Mouse (Mus musculus): ENCODE data around the gene Slc4a4. TPM values are rescaled to one million over a fixed set of nuclear protein-coding genes. Genes with fewer than 3 reads are reported as not detected.

Gene Slc4a4
- polyA plus RNA-seq, 1 experiment from 2014 or later: 1.6 TPM

GRCm38 (mm10) chr5:88925576-88925975, 39.0 kb downstream of the Slc4a4 start:
- no peak for DNase-seq (ENCODE audit: low spot score)
- H3K27me3 ChIP-seq (ENCODE audit: control insufficient read depth, insufficient read depth, low read length): no peaks in the 10 kb centered on the region
- H3K4me2 ChIP-seq (replicated peaks; ENCODE audit: low read depth, low read length): no peak overlapping the region
- 86% methylated on average over 5 of the region's 5 CpGs for WGBS
- no peak for ATAC-seq (ENCODE audit: low FRiP score)
- peaks cover 6% of the 10 kb centered on the region; the same call in 1 of the 2 replicates for H3K4me1 ChIP-seq (replicated peaks; ENCODE audit: control insufficient read depth, insufficient read depth, low read length)
- H3K9me3 ChIP-seq (ENCODE audit: control insufficient read depth, low read length): no peaks in the 10 kb centered on the region
- H3K4me3 ChIP-seq (ENCODE audit: low read depth, low read length): no peak overlapping the region
- H3K36me3 ChIP-seq (ENCODE audit: control insufficient read depth, insufficient read depth, low read length): no peaks in the 10 kb centered on the region
- H3K27ac ChIP-seq (ENCODE audit: low read depth, low read length): no peak overlapping the region
- H3K9ac ChIP-seq (ENCODE audit: low read depth, low read length): no peak overlapping the region

- peaks cover 6% of the 10 kb centered on the region; the same call in 1 of the 2 replicates for H3K4me1 ChIP-seq (replicated peaks; ENCODE audit: control insufficient read depth, insufficient read depth, low read length)
- H3K4me2 ChIP-seq (replicated peaks; ENCODE audit: low read depth, low read length): no peak overlapping the region
- no peak overlapping the region for H3K9ac ChIP-seq (ENCODE audit: low read depth, low read length)
- 57% methylated on average over 13 of the region's 13 CpGs for WGBS
- no peaks in the 10 kb centered on the region for H3K36me3 ChIP-seq (ENCODE audit: control insufficient read depth, insufficient read depth, low read length)
- no peaks in the 10 kb centered on the region for H3K27me3 ChIP-seq (ENCODE audit: control insufficient read depth, insufficient read depth, low read length)
- DNase-seq (ENCODE audit: low spot score): peak; percentile 40
- H3K4me3 ChIP-seq (ENCODE audit: low read depth, low read length): no peak overlapping the region
- H3K27ac ChIP-seq (ENCODE audit: low read depth, low read length): no peak overlapping the region
- no peaks in the 10 kb centered on the region for H3K9me3 ChIP-seq (ENCODE audit: control insufficient read depth, low read length)
- ATAC-seq (ENCODE audit: low FRiP score): no peak
Observed at GRCm38 (mm10) chr5:88928201-88928916, 41.7 kb downstream of the Slc4a4 start.

- H3K9ac ChIP-seq (ENCODE audit: low read depth, low read length): no peak overlapping the region
- WGBS: 48% methylated on average over 18 of the region's 18 CpGs
- H3K27me3 ChIP-seq (ENCODE audit: control insufficient read depth, insufficient read depth, low read length): no peaks in the 10 kb centered on the region
- peak; percentile 29 for DNase-seq (ENCODE audit: low spot score)
- H3K27ac ChIP-seq (ENCODE audit: low read depth, low read length): no peak overlapping the region
- H3K4me3 ChIP-seq (ENCODE audit: low read depth, low read length): no peak overlapping the region
- H3K9me3 ChIP-seq (ENCODE audit: control insufficient read depth, low read length): no peaks in the 10 kb centered on the region
- ATAC-seq (ENCODE audit: low FRiP score): peak; percentile 69
- H3K36me3 ChIP-seq (ENCODE audit: control insufficient read depth, insufficient read depth, low read length): no peaks in the 10 kb centered on the region
- H3K4me1 ChIP-seq (replicated peaks; ENCODE audit: control insufficient read depth, insufficient read depth, low read length): peaks cover 6% of the 10 kb centered on the region; the same call in 1 of the 2 replicates
- no peak overlapping the region for H3K4me2 ChIP-seq (replicated peaks; ENCODE audit: low read depth, low read length)
Observed at GRCm38 (mm10) chr5:88929392-88930094, 42.9 kb downstream of the Slc4a4 start.

DNA sequence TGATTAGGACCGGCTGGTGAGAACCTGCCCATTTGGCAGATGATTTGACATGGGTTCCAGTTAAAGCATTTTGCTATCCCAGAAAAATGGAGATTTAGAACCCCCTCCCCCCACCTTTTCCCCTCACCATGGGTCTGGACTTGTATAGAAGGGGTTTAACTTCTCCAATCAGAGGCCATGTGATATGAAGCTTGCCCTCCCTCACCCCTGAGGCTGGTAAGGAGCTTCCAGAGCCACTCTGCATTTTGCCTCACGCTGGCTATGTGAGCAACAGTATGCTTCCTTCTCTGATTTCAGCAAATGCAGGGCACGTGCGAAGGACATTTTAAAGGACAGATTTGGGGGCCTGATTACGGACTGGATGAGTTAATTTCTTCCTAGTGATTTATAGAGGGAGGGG, 43.5 kb downstream of the Slc4a4 start:
- 82% methylated on average over 5 of the region's 5 CpGs for WGBS
- 0 out of 2 replicates have a peak, but pooled peaks have one; percentile 36 for ATAC-seq (ENCODE audit: low FRiP score)
- Histone ChIP-seq H3K4me2 (replicated peaks; ENCODE audit: low read depth, low read length) (no peak overlapping the region), H3K27me3 (ENCODE audit: control insufficient read depth, insufficient read depth, low read length) (no peaks in the 10 kb centered on the region), H3K36me3 (ENCODE audit: control insufficient read depth, insufficient read depth, low read length) (no peaks in the 10 kb centered on the region), H3K9me3 (ENCODE audit: control insufficient read depth, low read length) (no peaks in the 10 kb centered on the region), H3K9ac (ENCODE audit: low read depth, low read length) (no peak overlapping the region), H3K4me3 (ENCODE audit: low read depth, low read length) (no peak overlapping the region), H3K27ac (ENCODE audit: low read depth, low read length) (no peak overlapping the region), H3K4me1 (replicated peaks; ENCODE audit: control insufficient read depth, insufficient read depth, low read length) (peaks cover 6% of the 10 kb centered on the region; the same call in 1 of the 2 replicates)
- no peak for DNase-seq (ENCODE audit: low spot score)

- DNase-seq (ENCODE audit: low spot score) (no peak), ATAC-seq (ENCODE audit: low FRiP score) (no peak)
- H3K4me2 ChIP-seq (replicated peaks; ENCODE audit: low read depth, low read length): no peak overlapping the region
- no peak overlapping the region for H3K4me3 ChIP-seq (ENCODE audit: low read depth, low read length)
- no peak overlapping the region for H3K9ac ChIP-seq (ENCODE audit: low read depth, low read length)
- H3K27ac ChIP-seq (ENCODE audit: low read depth, low read length): no peak overlapping the region
- H3K9me3 ChIP-seq (ENCODE audit: control insufficient read depth, low read length): no peaks in the 10 kb centered on the region
- H3K36me3 ChIP-seq (ENCODE audit: control insufficient read depth, insufficient read depth, low read length): no peaks in the 10 kb centered on the region
- WGBS: 63% methylated on average over 11 of the region's 11 CpGs
- H3K4me1 ChIP-seq (replicated peaks; ENCODE audit: control insufficient read depth, insufficient read depth, low read length): peaks cover 6% of the 10 kb centered on the region; the same call in 1 of the 2 replicates
- H3K27me3 ChIP-seq (ENCODE audit: control insufficient read depth, insufficient read depth, low read length): no peaks in the 10 kb centered on the region
Observed at GRCm38 (mm10) chr5:88930611-88931010, 44.0 kb downstream of the Slc4a4 start.

GRCm38 (mm10) chr5:88931176-88931575, 44.6 kb downstream of the Slc4a4 start:
- no peak overlapping the region for H3K4me2 ChIP-seq (replicated peaks; ENCODE audit: low read depth, low read length)

DNA sequence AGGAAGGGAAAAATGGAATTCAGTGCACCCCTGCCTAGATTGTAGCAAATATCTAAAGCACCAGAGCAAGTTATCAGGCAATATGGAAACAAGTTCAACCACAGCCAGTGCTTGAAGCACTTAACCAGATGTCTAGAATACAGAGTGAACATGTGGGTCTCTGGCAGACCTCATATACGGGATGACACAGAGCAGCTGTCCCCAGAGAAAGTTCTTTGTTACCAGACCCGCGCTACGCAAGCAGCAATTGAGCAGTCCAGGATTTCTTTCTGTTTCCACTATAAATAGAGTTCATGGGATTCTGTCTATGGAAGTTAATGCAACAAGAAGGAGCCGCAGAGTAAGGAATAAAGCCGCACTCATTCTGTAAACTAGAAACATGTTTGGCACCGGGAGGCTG, 46.8 kb downstream of the Slc4a4 start:
- no peaks in the 10 kb centered on the region for H3K9me3 ChIP-seq (ENCODE audit: control insufficient read depth, low read length)
- no peak overlapping the region for H3K4me3 ChIP-seq (ENCODE audit: low read depth, low read length)
- no peak overlapping the region for H3K27ac ChIP-seq (ENCODE audit: low read depth, low read length)
- peaks cover 6% of the 10 kb centered on the region; the same call in 1 of the 2 replicates for H3K4me1 ChIP-seq (replicated peaks; ENCODE audit: control insufficient read depth, insufficient read depth, low read length)
- WGBS: 71% methylated on average over 7 of the region's 7 CpGs
- no peaks in the 10 kb centered on the region for H3K27me3 ChIP-seq (ENCODE audit: control insufficient read depth, insufficient read depth, low read length)
- no peak overlapping the region for H3K4me2 ChIP-seq (replicated peaks; ENCODE audit: low read depth, low read length)
- DNase-seq (ENCODE audit: low spot score) (no peak), ATAC-seq (ENCODE audit: low FRiP score) (no peak)
- H3K9ac ChIP-seq (ENCODE audit: low read depth, low read length): no peak overlapping the region
- no peaks in the 10 kb centered on the region for H3K36me3 ChIP-seq (ENCODE audit: control insufficient read depth, insufficient read depth, low read length)

More at GRCm38 (mm10) chr5:88931176-88931575, 44.6 kb downstream of the Slc4a4 start:
- Histone ChIP-seq H3K27me3 (ENCODE audit: control insufficient read depth, insufficient read depth, low read length) (no peaks in the 10 kb centered on the region), H3K36me3 (ENCODE audit: control insufficient read depth, insufficient read depth, low read length) (no peaks in the 10 kb centered on the region), H3K9me3 (ENCODE audit: control insufficient read depth, low read length) (no peaks in the 10 kb centered on the region), H3K4me3 (ENCODE audit: low read depth, low read length) (no peak overlapping the region), H3K27ac (ENCODE audit: low read depth, low read length) (no peak overlapping the region), H3K4me1 (replicated peaks; ENCODE audit: control insufficient read depth, insufficient read depth, low read length) (peaks cover 6% of the 10 kb centered on the region; the same call in 1 of the 2 replicates), H3K9ac (ENCODE audit: low read depth, low read length) (no peak overlapping the region)
- 88% methylated on average over 9 of the region's 9 CpGs for WGBS
- no peak for ATAC-seq (ENCODE audit: low FRiP score)
- DNase-seq (ENCODE audit: low spot score): no peak

DNA sequence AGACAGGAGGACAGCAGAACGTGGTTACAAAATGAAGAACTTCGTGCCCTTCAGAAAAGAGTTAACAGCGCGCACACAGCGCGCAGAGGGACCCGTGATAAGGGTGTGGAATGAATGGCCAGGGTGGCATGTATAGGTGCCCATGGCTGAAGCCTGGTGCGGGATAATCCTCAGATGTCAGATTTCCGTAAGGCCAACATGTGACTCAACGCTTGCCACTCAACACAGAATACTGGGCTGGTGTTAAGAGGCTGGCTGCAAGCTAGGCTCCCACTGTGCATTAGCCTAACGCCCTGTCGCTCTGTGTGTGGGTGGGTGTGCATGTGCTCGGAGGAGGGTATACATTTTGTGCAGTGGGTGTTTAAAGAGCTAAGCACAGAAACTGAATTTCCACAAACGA, 47.3 kb downstream of the Slc4a4 start:
- H3K4me3 ChIP-seq (ENCODE audit: low read depth, low read length): no peak overlapping the region
- ATAC-seq (ENCODE audit: low FRiP score) (no peak), DNase-seq (ENCODE audit: low spot score) (no peak)
- H3K9ac ChIP-seq (ENCODE audit: low read depth, low read length): no peak overlapping the region
- no peak overlapping the region for H3K27ac ChIP-seq (ENCODE audit: low read depth, low read length)
- no peaks in the 10 kb centered on the region for H3K9me3 ChIP-seq (ENCODE audit: control insufficient read depth, low read length)
- H3K4me2 ChIP-seq (replicated peaks; ENCODE audit: low read depth, low read length): no peak overlapping the region
- H3K36me3 ChIP-seq (ENCODE audit: control insufficient read depth, insufficient read depth, low read length): no peaks in the 10 kb centered on the region
- 80% methylated on average over 14 of the region's 14 CpGs for WGBS
- H3K27me3 ChIP-seq (ENCODE audit: control insufficient read depth, insufficient read depth, low read length): no peaks in the 10 kb centered on the region
- peaks cover 6% of the 10 kb centered on the region; the same call in 1 of the 2 replicates for H3K4me1 ChIP-seq (replicated peaks; ENCODE audit: control insufficient read depth, insufficient read depth, low read length)
